Mouse (Mus musculus) spleen, adult 2 months (tissue): ENCODE results near the gene Krt6b.

Experiments used
- CTCF ChIP-seq: fragments of 200-500 bp; IDR thresholded peaks from 2 replicates; pipeline ENCODE4 v1.5.1; 2011; ENCODE audit warnings: mild to moderate bottlenecking, inconsistent platforms; ENCODE audit not compliant: insufficient read depth, insufficient read length, insufficient replicate concordance; ENCODE audit errors: extremely low read depth
- POLR2A ChIP-seq: fragments of 200-500 bp; IDR thresholded peaks from 2 replicates; pipeline ENCODE4 v1.6.1; 2011; ENCODE audit warnings: low read depth, low read length, inconsistent platforms

GRCm38 (mm10) chr15:101707454-101707853 is 27.4 kb upstream of the Krt6b start:
- TF ChIP-seq POLR2A (no peak), CTCF (no peak)
